Mouse (Mus musculus) layer of hippocampus, adult 11-12 months (tissue): ENCODE results near the gene Il2ra.
A peak's percentile ranks its signal among the peaks of the same experiment; 100 is the strongest.

ENCODE experiments used
- DNase-seq: peaks from one replicate; pipeline ENCODE4 v3.0.0; 2022; ENCODE audit warnings: low spot score

The Il2ra gene

DNA sequence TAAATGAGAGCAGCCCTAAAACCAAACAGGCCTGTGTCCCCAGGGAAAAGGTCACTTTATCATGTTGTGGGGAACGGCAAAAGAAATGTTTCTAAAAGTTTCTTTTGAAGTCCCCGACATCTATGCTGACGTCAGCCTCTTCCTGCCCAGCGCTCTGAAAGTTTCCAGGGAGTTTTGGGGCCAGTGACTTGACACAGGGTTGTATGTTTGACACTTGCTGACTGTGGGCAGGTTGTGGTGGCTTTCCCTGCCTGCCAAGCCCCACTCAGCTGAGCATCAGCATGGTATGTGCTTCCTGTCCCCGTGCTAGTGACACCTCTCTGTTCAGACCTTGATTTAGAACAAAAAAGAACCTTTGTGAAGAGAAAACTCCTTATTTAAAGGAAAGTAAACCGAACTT is 10.7 kb downstream of the Il2ra start:
- no peak for DNase-seq

DNA sequence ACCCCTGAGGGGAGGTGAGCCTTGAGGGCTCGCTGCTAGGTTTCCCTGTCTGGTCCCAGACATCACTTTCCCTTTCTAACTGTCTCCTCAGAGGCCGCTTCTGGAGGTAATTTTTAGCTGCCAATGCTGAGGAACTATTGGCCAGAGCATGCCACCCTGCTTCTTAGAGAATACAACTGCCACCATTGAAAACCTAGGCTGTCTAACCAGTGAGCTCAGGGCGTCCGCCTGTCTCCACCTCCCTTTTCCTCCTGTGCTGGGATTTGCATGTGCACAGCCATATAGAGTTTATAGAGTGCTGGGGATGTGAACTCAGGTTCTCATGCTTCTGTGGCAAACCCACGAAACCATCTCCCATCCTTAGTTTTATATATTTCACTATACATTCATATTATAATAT is 11.2 kb downstream of the Il2ra start:
- no peak for DNase-seq

DNA sequence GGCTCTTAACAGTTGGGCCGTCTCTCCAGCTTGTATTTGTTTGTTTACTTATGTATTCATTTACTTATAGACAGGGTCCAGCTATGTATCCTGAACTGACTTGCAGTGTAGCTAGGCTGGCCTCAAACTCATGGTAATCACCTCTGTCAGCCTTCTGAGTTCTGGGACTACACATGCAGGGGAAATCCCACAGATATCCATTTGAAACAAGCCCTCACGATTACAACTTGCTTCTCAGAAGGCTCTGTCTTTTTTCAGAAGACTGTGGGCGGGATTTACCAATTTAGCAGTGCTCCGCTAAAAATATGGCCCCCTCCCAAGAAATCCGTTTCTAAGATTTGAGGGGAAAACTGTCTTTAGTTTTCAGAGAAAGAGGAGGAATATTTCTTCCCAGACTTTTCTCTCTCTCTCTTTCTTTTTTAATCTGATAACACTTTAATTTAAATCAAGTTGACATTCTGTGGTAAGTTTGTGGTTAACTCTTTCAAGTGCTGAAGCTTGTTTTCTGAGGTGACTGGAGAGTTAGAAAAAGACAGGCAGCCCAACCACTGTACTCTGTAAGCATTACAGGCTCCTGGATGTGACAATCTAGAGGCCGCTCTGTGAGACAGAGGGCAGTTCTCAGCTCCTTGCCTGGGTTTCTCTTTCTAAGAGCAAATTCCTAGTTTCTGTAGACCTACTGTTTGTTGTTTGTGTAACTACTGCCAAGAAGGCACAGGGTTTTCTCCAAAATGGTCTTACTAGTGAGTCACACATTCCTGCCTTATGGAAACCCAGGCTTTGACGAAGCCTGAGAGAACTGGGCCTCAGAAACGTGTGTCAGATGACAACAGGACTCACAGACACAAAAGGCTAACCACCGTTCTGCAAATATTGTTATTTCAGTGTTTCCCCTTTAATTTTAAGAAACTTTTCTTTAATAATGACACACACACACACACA is 12.7 kb downstream of the Il2ra start:
- no peak for DNase-seq

DNA sequence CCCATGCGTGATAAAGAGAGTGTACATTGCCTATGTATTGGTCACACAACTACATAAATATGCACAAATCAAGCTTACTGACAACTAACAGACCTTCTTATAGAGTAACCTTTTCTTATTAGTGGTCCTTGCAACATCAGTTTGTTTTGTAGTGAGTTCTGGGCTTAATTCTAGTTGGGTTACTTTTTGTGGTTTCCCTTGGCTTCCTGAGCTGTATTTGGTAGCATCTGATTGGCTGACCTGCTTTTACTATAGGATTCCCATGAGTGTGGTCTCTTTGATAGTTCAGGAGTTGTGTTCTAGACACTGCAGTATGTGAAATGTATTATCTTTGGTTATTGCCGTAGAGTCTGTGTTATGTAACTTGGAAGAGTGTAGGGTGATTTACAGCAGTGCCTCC is 15.0 kb downstream of the Il2ra start:
- no peak for DNase-seq

DNA sequence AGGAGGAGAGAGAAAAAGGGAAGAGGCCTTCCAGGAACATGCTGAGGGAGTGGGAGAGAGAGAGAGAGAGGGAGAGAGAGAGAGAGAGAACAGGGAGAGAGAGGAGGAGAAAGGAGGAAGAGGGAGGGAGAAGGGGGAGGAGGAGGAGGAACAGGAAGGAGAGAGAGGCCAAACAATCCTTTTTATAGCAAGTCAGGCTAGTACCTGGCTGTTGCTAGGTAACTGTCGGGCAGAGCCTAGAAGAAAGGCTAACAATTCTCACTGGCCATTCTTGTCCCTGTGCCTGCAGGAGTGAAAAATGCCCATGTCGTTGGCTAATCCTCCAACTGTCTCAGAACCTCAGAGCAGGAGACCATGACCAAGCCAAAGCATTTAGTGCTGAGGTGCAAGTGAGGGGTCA is 16.7 kb downstream of the Il2ra start:
- DNase-seq: no peak

DNA sequence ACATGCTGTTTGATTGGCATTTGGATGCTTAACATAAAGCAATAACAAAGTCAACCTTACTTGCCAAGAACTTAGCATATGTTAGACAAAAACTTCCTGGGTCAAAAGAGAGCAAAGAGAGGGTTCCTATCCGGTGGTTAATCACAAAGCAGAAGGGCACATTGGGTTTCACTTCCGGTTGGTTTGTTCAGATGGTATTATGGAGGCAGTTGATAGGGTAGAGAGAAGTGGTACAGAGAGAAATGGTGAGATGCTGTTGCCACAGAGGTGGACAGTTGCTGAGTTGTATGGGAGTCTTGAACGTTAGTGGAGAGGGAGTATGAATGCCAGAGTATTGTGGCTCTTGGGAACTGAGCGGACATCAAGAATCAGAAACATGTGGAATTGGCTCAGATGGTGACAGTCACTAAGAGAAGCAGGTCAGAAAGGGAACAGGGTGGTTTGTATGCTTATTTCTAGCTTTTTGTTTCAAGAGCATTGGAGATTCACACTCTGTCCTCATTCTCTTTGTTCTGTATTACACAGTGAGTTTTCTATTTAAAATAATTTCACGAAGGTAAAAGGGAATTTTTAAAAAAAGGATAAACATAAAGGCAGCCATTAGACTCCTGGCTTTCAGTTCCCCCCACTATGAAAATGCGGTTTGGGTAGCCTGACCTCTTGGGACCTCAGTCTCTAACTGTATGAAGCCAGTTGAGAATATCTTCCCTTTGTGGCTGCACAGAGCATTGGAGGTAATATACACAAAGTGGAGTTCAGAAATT is 19.7 kb downstream of the Il2ra start:
- no peak for DNase-seq

DNA sequence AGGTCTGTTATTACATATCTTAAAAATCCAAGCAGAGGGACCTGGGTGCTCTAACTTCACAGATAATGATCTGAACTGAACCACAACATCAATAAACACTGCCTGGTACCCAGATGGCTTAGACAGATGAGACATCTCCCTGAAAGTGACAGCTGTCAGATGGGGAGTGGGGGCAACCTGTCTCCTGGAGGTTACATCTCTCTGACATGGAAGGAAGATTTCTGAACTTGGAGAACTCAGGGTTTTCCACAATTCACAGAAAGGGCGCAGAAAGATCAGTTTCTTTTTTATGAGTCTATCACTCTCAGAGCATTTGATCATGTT is 20.3 kb downstream of the Il2ra start:
- no peak for DNase-seq

GRCm38 (mm10) chr2:11663961-11664360 is 21.4 kb downstream of the Il2ra start:
- DNase-seq: peak; percentile 92

DNA sequence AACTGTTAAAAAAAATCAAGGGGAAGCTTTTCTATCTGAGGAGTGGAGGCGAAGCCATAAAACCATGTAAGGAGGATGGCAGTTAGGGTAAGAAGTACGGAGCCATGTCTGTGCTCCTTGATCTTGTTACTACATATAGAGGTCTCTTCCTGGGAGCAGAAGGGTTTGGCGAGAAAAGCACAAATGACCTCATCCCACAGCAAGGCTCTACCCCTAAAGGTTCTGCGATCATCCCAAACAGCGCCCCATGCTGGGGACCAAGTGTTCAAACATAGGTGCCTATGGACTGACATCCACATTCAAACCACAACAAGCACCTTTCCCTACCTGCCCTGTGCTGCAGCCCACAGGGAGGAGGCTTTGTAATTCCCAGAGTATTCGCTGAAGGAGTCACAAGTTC is 21.8 kb downstream of the Il2ra start:
- DNase-seq: no peak

GRCm38 (mm10) chr2:11664806-11665205 is 22.2 kb downstream of the Il2ra start:
- DNase-seq: no peak

DNA sequence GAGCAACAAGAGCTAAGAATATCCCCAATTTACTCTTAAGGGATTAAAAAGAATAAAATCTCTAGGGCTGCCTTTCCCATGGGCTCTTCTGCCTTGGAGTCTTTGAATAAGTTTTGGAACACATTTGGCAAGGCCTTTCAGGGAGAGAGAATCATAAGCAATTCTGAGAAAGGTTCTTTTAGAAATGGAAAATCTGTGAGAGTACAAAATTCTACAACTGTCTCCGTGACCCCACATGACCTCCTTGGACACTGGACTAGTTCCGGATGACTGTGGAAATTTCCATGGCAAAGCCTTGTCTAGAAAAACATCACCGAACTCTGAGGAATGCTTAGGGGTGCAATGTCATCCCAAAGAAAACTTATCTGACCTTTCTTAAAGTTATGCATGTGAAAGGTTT is 22.7 kb downstream of the Il2ra start:
- DNase-seq: no peak

GRCm38 (mm10) chr2:11672144-11672543 is 29.5 kb downstream of the Il2ra start:
- no peak for DNase-seq

DNA sequence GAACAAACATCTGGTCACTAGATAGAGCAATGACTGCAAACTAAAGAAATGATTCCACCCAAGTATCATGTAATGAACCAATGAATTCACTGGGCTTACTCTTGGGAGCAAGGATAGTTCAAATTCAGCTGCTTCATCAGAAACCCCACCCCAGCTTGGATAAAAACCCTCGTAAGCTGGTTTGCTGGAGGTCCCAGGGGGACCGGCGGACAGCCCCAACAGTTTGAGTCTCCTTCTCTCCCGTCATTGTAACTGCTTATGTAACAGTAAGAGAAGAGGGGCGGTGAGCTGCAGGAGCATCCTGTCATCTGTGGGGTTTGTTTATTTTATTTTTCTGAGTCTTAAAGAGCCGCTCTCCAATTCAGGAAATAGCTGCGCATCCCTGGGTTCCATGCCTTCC is 37.0 kb downstream of the Il2ra start:
- no peak for DNase-seq

DNA sequence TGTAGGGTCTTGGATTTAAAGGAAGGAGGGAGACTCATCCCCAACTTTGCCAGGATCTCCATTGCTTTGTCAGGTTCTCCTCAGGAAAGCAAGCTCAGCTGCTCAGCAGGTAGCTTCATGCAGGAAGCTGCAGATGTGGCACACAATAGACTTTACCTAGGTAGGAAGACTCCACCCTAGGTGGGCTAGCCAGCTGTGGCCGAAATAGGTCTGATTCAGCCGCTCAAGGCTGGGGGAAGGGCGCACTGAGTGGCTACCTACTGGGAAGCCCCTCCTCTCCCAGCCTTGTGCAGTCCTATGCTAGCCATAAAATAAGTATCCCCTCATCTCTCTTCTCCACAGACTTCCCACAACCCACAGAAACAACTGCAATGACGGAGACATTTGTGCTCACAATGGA is 40.1 kb downstream of the Il2ra start:
- no peak for DNase-seq

GRCm38 (mm10) chr2:11686512-11686911 is 43.9 kb downstream of the Il2ra start:
- DNase-seq: no peak

- DNase-seq: no peak
These were observed 44.8 kb downstream of the Il2ra start for GRCm38 (mm10) chr2:11687436-11687835.

- no peak for DNase-seq
These were observed 47.7 kb downstream of the Il2ra start for GRCm38 (mm10) chr2:11690201-11690890.

GRCm38 (mm10) chr2:11693352-11693751 is 50.7 kb downstream of the Il2ra start:
- DNase-seq: no peak

DNA sequence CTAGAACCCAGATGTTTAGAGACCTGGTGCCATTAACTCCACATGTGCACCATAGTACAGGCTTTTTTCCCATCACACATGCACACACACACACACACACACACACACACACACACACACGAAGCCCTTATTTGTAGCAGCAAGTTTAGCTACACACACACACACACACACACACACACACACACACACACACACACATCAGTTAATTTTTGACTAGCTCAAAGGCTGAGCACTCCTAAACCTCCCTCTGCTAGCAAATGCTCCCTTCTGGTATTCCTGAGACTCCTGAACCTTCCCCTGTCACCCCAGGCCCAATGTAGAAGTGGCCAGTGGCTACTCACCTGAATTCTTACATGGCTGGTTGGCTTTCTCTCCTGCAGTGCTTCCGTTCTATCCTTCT is 51.5 kb downstream of the Il2ra start:
- no peak for DNase-seq

GRCm38 (mm10) chr2:11695867-11696266 is 53.3 kb downstream of the Il2ra start:
- DNase-seq: no peak

- DNase-seq: no peak
These were observed 56.4 kb downstream of the Il2ra start for GRCm38 (mm10) chr2:11698994-11699393.

- DNase-seq: no peak
These were observed 57.3 kb downstream of the Il2ra start for GRCm38 (mm10) chr2:11699905-11700304.
